Comparison of ENCODE assay signal across 8 mouse cellular contexts in the genomic region with DNA sequence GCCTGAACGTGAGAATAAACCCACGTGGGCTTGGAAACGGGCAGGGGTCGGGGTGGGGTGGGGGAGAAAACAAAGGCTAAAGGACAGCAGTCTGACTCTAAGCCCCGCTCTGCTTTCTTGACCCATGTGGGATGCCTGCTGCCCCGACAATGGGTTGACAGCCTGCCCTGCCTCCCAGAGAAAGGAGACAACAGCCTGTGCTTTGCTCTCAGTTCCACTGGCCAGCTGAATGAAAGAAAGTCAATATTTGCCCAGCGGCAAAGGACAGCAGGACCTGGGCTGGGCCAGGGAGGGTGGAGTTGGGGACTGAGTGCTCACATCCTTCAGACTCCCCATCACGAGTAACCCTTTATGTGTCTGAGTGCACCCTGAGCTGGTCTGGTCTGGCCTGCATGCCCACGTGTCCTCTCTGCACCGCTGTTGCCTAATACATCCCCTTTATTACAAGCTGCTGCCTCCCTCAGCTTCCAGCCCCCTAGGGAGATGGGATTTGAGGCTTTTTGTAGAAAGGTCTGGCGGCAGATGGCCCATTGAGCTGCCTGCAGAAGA.
DNase-seq lines count a peak whose midpoint lies in the region; ATAC-seq and TF ChIP-seq lines count a peak whose summit lies in the region.

No protein-coding gene starts in this region.

- 40% methylated on average over 11 of the region's 11 CpGs for WGBS in limb, embryonic 12.5 days
- WGBS in limb, embryonic 10.5 days, result 37% methylated on average over 11 of the region's 11 CpGs
- WGBS in intestine, postnatal 0 days, result 27% methylated on average over 11 of the region's 11 CpGs
- WGBS in stomach, postnatal 0 days, result 36% methylated on average over 11 of the region's 11 CpGs
- WGBS in heart, adult 2 months, result 48% methylated on average over 11 of the region's 11 CpGs

- H3K4me2 ChIP-seq in limb, embryonic 12.5 days, result no peak overlapping the region
- H3K4me2 ChIP-seq in intestine, postnatal 0 days (replicated peaks; ENCODE audit: low read depth), result no peak overlapping the region
- H3K4me2 ChIP-seq in stomach, postnatal 0 days (replicated peaks; ENCODE audit: low read depth), result no peak overlapping the region

- H3K36me3 ChIP-seq in limb, embryonic 12.5 days, result no peaks in the 10 kb centered on the region
- no peaks in the 10 kb centered on the region for H3K36me3 ChIP-seq in limb, embryonic 10.5 days
- no peaks in the 10 kb centered on the region for H3K36me3 ChIP-seq in intestine, postnatal 0 days (ENCODE audit: control insufficient read depth, insufficient read depth)
- H3K36me3 ChIP-seq in stomach, postnatal 0 days (ENCODE audit: control insufficient read depth, insufficient read depth, low read length), result no peaks in the 10 kb centered on the region
- no peaks in the 10 kb centered on the region for H3K36me3 ChIP-seq in heart, adult 2 months (ENCODE audit: control insufficient read depth, insufficient read depth, low read length)

- TF ChIP-seq CTCF in intestine, postnatal 0 days (IDR thresholded peaks at IDR 0.05; ENCODE audit: low read depth), result no peak
- TF ChIP-seq CTCF in stomach, postnatal 0 days (IDR thresholded peaks at IDR 0.05; ENCODE audit: low read depth), result no peak
- TF ChIP-seq CTCF in heart, adult 2 months (IDR thresholded peaks at IDR 0.05), result no peak

- peaks cover 14% of the 10 kb centered on the region for H3K4me1 ChIP-seq in limb, embryonic 12.5 days (replicated peaks)
- peaks cover 16% of the 10 kb centered on the region for H3K4me1 ChIP-seq in limb, embryonic 10.5 days
- H3K4me1 ChIP-seq in intestine, postnatal 0 days (replicated peaks; ENCODE audit: control insufficient read depth, insufficient read depth, low read length), result peaks cover 2% of the 10 kb centered on the region
- H3K4me1 ChIP-seq in stomach, postnatal 0 days (replicated peaks; ENCODE audit: control insufficient read depth, insufficient read depth), result 0 out of 2 replicates have a peak, but pooled peaks cover 2% of the 10 kb centered on the region
- no peaks in the 10 kb centered on the region for H3K4me1 ChIP-seq in heart, adult 2 months (ENCODE audit: control insufficient read depth, insufficient read depth, low read length)

- H3K27ac ChIP-seq in limb, embryonic 12.5 days, result no peak overlapping the region
- no peak overlapping the region for H3K27ac ChIP-seq in limb, embryonic 10.5 days
- H3K27ac ChIP-seq in intestine, postnatal 0 days (ENCODE audit: low read depth, low read length), result no peak overlapping the region
- H3K27ac ChIP-seq in stomach, postnatal 0 days (replicated peaks), result no peak overlapping the region
- H3K27ac ChIP-seq in heart, adult 2 months, result no peak overlapping the region

- no peaks in the 10 kb centered on the region for H3K79me2 ChIP-seq in heart, adult 2 months (replicated peaks; ENCODE audit: control insufficient read depth, insufficient read depth, low read length)

- 0 out of 2 replicates have a peak overlapping the region, but pooled peaks have one; percentile 23 for H3K9ac ChIP-seq in limb, embryonic 12.5 days (replicated peaks)
- H3K9ac ChIP-seq in intestine, postnatal 0 days (ENCODE audit: low read depth, low read length), result 0 out of 2 replicates have a peak overlapping the region, but pooled peaks have one; percentile 7
- no peak overlapping the region for H3K9ac ChIP-seq in stomach, postnatal 0 days (ENCODE audit: low read length)
- H3K9ac ChIP-seq in heart, adult 2 months (ENCODE audit: low read depth, low read length), result no peak overlapping the region

- no peak for TF ChIP-seq POLR2A in heart, adult 2 months (IDR thresholded peaks at IDR 0.05; ENCODE audit: insufficient read depth, low read depth, low read length)

- intact Hi-C loops in heart, adult 2 months (cut with DNase I), result no loop called here

- no peak for DNase-seq in limb, embryonic 10.5 days (ENCODE audit: low spot score)
- peak; percentile 65 for DNase-seq in stomach, postnatal 0 days (ENCODE audit: low spot score)
- DNase-seq in heart, adult 2 months, result no peak
- DNase-seq in left cerebral cortex, adult 8-10 months (ENCODE audit: low spot score in 2 of 2), result no peak
- no peak for DNase-seq in spleen, postnatal 36 days (ENCODE audit: low spot score in 2 of 2)

- no peak for ATAC-seq in limb, embryonic 12.5 days (ENCODE audit: insufficient number of reproducible peaks, insufficient read depth, low FRiP score, low TSS enrichment, low read depth)
- 0 out of 2 replicates have a peak, but pooled peaks have one; percentile 38 for ATAC-seq in intestine, postnatal 0 days
- peak; percentile 28; the same call in 1 of the 2 replicates for ATAC-seq in megakaryocyte progenitor cell, adult 5-6 weeks (replicated peaks; ENCODE audit: poor library complexity)
- peak; percentile 61 for ATAC-seq in stomach, postnatal 0 days (ENCODE audit: low FRiP score, low TSS enrichment)

- H3K4me3 ChIP-seq in limb, embryonic 12.5 days (replicated peaks), result no peak overlapping the region
- H3K4me3 ChIP-seq in limb, embryonic 10.5 days, result no peak overlapping the region
- H3K4me3 ChIP-seq in intestine, postnatal 0 days (ENCODE audit: low read depth, low read length), result no peak overlapping the region
- no peak overlapping the region for H3K4me3 ChIP-seq in stomach, postnatal 0 days (ENCODE audit: low read depth, low read length)
- no peak overlapping the region for H3K4me3 ChIP-seq in heart, adult 2 months

- no peak for TF ChIP-seq EP300 in stomach, postnatal 0 days (optimal IDR thresholded peaks at IDR 0.05)
- no peak for TF ChIP-seq EP300 in heart, adult 2 months (IDR thresholded peaks at IDR 0.05; ENCODE audit: insufficient read depth, low read depth, low read length)

- no peaks in the 10 kb centered on the region for H3K9me3 ChIP-seq in limb, embryonic 12.5 days
- H3K9me3 ChIP-seq in limb, embryonic 10.5 days (replicated peaks), result no peaks in the 10 kb centered on the region
- H3K9me3 ChIP-seq in intestine, postnatal 0 days (ENCODE audit: control insufficient read depth), result no peaks in the 10 kb centered on the region
- H3K9me3 ChIP-seq in stomach, postnatal 0 days (ENCODE audit: control insufficient read depth, low read length), result no peaks in the 10 kb centered on the region

- peaks cover 51% of the 10 kb centered on the region for H3K27me3 ChIP-seq in limb, embryonic 12.5 days
- peaks cover 69% of the 10 kb centered on the region for H3K27me3 ChIP-seq in limb, embryonic 10.5 days (ENCODE audit: low read depth, poor library complexity, severe bottlenecking)
- peaks cover 16% of the 10 kb centered on the region for H3K27me3 ChIP-seq in intestine, postnatal 0 days (replicated peaks; ENCODE audit: control insufficient read depth, insufficient read depth, low read length)
- no peaks in the 10 kb centered on the region for H3K27me3 ChIP-seq in stomach, postnatal 0 days (ENCODE audit: control insufficient read depth, insufficient read depth, low read length)
- H3K27me3 ChIP-seq in heart, adult 2 months (ENCODE audit: control insufficient read depth, insufficient read depth, low read length), result peaks cover 13% of the 10 kb centered on the region

Comparison
In these comparisons a context has a peak if more than half of its experiments do, and no peak if none do; other contexts are left out.
1. H3K9ac ChIP-seq: peak in limb, embryonic 12.5 days (single experiment) and intestine, postnatal 0 days (single experiment); none in stomach, postnatal 0 days (single experiment) and heart, adult 2 months (single experiment).